Mouse (Mus musculus) intestine, embryonic 16.5 days (tissue): ENCODE data around the gene Ank3. TPM values are rescaled to one million over a fixed set of nuclear protein-coding genes. Genes with fewer than 3 reads are reported as not detected.

Experiments used
- ATAC-seq: fragments of 200-750 bp; cut with Nextera tagmentation; 2 replicates; pipeline ENCODE4 v1.8.0; 2017; ENCODE audit warnings: moderate TSS enrichment, moderate library complexity
- H3K27ac ChIP-seq: fragments of 300-500 bp; sonication (generic); 2 replicates; pipeline ENCODE4 v1.5.1; 2014; ENCODE audit warnings: mild to moderate bottlenecking, low read length
- H3K27me3 ChIP-seq: fragments of 300-500 bp; sonication (generic); replicated peaks from 2 replicates; pipeline ENCODE4 v1.6.1; 2014; ENCODE audit warnings: low read length, control low read depth, mixed read lengths; ENCODE audit not compliant: control insufficient read depth, insufficient read depth
- H3K36me3 ChIP-seq: fragments of 300-500 bp; sonication (generic); 2 replicates; pipeline ENCODE4 v1.6.1; 2014; ENCODE audit warnings: low read length, control low read depth; ENCODE audit not compliant: control insufficient read depth, insufficient read depth
- H3K4me1 ChIP-seq: fragments of 300-500 bp; sonication (generic); 2 replicates; pipeline ENCODE4 v1.6.1; 2014; ENCODE audit warnings: low read length, control low read depth, mixed read lengths; ENCODE audit not compliant: control insufficient read depth, insufficient read depth
- H3K4me2 ChIP-seq: fragments of 300-500 bp; sonication (generic); 2 replicates; pipeline ENCODE4 v1.6.1; 2014; ENCODE audit warnings: low read depth, low read length, control low read depth
- H3K4me3 ChIP-seq: fragments of 300-500 bp; sonication (generic); 2 replicates; pipeline ENCODE4 v1.5.1; 2014; ENCODE audit warnings: mild to moderate bottlenecking, low read length
- H3K9ac ChIP-seq: fragments of 300-500 bp; sonication (generic); 2 replicates; pipeline ENCODE4 v1.6.1; 2014; ENCODE audit warnings: low read depth, low read length
- H3K9me3 ChIP-seq: fragments of 300-500 bp; sonication (generic); 2 replicates; pipeline ENCODE4 v1.6.1; 2016; ENCODE audit warnings: low read length, control low read depth; ENCODE audit not compliant: control insufficient read depth
- WGBS: fragments of 180-500 bp; shearing (Covaris S2); extraction: QIAGEN DNeasy Blood & Tissue Kit; methylation state at CpG from one replicate; pipeline ENCODE4 v1.1.7; 2014; 5-methylcytosine and 5-hydroxymethylcytosine counted together
- polyA plus RNA-seq: library from polyadenylated mRNA; unstranded; fragments of >200 nt; fragmentation: Nextera tagmentation; extraction: Ambion mirVana; gene quantifications from 2 replicates; pipeline ENCODE4 v1.2.1, GENCODE M21; 2015

Gene Ank3
- polyA plus RNA-seq, 1 experiment from 2014 or later: 21.7 TPM

DNA sequence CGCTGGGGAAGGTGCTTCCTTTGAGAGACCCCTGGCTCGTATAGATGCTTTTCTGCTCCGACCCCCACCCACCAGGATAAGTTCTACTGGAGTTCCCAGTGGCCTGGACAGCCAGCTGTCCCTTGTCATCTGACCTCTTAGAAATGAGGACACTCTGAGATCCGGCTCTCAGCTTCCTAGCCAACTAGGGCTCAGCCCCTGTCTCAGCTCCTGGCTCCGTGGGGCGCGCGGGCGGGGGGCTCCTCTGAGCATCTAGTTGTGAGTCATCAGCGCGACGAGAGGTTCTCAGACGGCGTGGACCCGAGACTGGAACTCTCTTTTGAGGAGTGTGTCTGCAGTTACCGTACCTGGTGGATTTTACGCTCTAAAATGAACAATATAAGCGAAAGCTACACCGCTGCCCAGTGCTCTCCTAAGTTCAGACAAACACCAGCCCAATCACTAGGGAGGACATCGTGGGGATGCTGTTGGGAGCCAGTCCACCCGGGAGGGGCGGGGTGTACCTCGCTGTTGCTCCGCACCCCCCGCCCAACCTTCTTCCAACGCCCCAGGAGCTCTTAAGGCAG lies 293 bp upstream of the Ank3 start:
- Histone ChIP-seq H3K4me3 (peak overlapping the region; percentile 84), H3K27ac (no peak overlapping the region), H3K36me3 (no peaks in the 10 kb centered on the region), H3K9ac (peak overlapping the region; percentile 79), H3K9me3 (no peaks in the 10 kb centered on the region), H3K27me3 (peaks cover 14% of the 10 kb centered on the region; the same call in 1 of the 2 replicates), H3K4me2 (peak overlapping the region; percentile 100), H3K4me1 (peaks cover 15% of the 10 kb centered on the region)
- under 1% methylated on average over 26 of the region's 26 CpGs for whole genome bisulfite sequencing
- peak; percentile 70 for ATAC-seq

DNA sequence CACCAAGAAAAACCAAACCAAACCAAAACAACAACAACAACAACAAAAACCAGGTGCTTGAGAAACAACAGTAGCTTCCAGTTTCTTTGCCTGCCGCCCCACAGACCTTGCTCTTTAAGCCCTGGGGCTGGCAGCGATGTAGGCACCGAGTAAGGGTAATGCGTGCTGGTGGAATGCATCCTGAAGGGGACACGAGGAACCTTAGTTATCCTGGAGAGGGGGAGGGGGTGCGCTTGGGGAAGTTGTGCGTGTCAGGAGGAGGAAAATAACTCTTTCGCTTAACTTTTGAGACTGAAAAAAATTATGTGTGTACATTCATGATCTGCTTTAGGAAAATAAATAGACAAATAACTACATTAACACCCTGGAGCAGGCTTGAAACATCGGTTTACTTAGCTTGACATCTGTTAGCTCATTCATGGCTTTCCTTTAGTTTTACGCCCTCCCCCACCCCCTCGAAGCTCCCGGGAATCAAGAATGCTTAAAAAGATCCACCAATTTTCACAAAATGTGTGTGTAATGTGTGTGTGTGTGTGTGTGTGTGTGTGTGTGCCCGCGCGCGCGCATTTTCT lies 1.3 kb downstream of the Ank3 start:
- peak overlapping the region; percentile 79 for H3K9ac ChIP-seq
- H3K4me2 ChIP-seq: peak overlapping the region; percentile 100
- H3K36me3 ChIP-seq: no peaks in the 10 kb centered on the region
- H3K4me3 ChIP-seq: peak overlapping the region; percentile 84
- no peak overlapping the region for H3K27ac ChIP-seq
- peaks cover 15% of the 10 kb centered on the region for H3K4me1 ChIP-seq
- no peaks in the 10 kb centered on the region for H3K9me3 ChIP-seq
- 7% methylated on average over 17 of the region's 17 CpGs for WGBS
- 0 out of 2 replicates have a peak, but pooled peaks have one; percentile 34 for ATAC-seq
- H3K27me3 ChIP-seq: peaks cover 14% of the 10 kb centered on the region; the same call in 1 of the 2 replicates

DNA sequence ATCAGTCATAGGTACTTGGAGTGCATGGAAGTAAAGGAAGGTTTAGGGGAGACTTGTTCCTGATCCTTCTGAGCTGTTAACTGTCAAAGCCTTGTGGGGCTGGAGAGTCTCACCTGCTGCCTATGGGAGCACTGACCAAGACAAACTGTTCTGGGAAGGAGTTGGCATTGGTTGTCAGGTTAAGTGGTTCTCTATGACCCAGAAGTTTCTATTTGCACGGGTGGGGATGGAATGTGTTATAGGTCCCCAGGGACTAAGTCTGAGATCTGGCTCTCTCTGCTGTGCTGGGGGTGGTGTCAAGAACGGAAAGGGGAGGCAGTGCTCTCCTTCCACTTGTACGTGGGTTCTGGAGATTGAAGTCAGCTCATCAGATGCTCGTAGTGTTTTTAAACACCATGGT lies 6.9 kb downstream of the Ank3 start:
- WGBS: 58% methylated on average over 4 of the region's 4 CpGs
- ATAC-seq: no peak
- Histone ChIP-seq H3K27ac (no peak overlapping the region), H3K4me3 (no peak overlapping the region), H3K27me3 (0 out of 2 replicates have a peak, but pooled peaks cover 5% of the 10 kb centered on the region), H3K9ac (no peak overlapping the region), H3K9me3 (no peaks in the 10 kb centered on the region), H3K4me2 (no peak overlapping the region), H3K36me3 (no peaks in the 10 kb centered on the region), H3K4me1 (no peaks in the 10 kb centered on the region)

DNA sequence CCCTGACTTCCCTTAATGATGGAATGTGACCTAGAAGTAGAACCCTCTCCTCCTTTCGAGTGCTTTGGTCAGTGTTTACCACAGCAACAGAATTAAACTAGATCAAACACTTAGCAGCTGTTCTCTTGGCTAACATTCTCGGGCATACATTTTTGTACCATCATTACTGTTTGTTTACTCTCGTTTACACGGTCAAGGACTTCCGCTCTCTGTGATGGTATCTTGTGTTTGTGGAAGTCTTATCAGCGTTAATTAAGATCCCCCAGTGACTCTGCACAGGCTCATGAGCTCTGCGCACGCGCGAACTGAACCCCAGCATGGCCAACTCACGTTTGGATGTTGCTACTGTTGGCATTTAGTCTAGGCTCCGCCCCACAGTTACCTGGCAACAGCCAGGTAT lies 16.3 kb downstream of the Ank3 start:
- ATAC-seq: peak; percentile 11; the same call in 1 of the 2 replicates

DNA sequence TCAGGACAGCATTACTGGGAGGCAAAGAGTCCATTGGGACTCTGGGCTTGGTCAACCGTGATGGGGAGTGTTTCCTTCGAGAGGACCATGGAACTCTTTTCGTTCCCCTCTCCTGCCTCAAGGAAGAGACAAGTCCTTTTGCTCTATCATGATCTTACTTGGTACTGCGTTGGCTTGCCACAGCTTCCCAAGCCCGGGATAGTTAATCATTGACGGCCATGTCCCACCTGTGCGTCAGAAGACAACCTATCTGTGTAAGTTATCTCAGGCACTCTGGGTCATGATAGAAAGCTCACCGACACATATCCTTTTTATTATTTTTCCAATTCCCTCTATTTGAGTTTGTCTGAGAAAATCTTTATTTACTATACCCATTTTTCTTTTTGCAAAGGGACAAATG lies 20.1 kb downstream of the Ank3 start:
- Histone ChIP-seq H3K4me2 (no peak overlapping the region), H3K27me3 (no peaks in the 10 kb centered on the region), H3K36me3 (no peaks in the 10 kb centered on the region), H3K4me1 (peaks cover 3% of the 10 kb centered on the region; the same call in 1 of the 2 replicates), H3K9me3 (no peaks in the 10 kb centered on the region), H3K27ac (no peak overlapping the region), H3K9ac (no peak overlapping the region), H3K4me3 (no peak overlapping the region)
- 59% methylated on average over 8 of the region's 8 CpGs for WGBS
- ATAC-seq: peak; percentile 86

More for the DNA sequence above, 16.3 kb downstream of the Ank3 start:
- no peak overlapping the region for H3K27ac ChIP-seq
- H3K4me3 ChIP-seq: no peak overlapping the region
- H3K4me2 ChIP-seq: no peak overlapping the region
- no peaks in the 10 kb centered on the region for H3K36me3 ChIP-seq
- H3K4me1 ChIP-seq: peaks cover 3% of the 10 kb centered on the region; the same call in 1 of the 2 replicates
- no peak overlapping the region for H3K9ac ChIP-seq
- no peaks in the 10 kb centered on the region for H3K9me3 ChIP-seq
- 33% methylated on average over 12 of the region's 12 CpGs for WGBS
- H3K27me3 ChIP-seq: no peaks in the 10 kb centered on the region

DNA sequence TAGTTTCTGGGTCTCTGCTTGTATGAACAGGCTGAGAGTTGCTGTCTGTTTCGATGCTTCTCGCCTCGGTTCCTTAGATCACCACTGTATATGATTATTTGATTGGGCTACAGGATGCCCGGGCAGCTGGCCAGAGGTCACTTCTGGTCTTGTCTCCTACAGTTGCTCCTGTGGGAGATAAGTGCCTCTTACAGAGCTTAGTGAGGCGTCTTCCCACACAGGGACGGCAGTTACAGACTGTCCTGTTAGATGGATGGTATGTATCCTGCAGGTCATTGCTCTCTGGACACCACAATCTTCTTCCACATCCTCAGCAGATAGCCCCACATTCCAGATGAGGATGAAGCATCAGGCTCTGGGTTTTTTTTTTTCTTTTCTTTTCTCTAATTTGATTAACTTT lies 21.7 kb downstream of the Ank3 start:
- ATAC-seq: no peak
- Histone ChIP-seq H3K27me3 (no peaks in the 10 kb centered on the region), H3K4me2 (no peak overlapping the region), H3K27ac (no peak overlapping the region), H3K36me3 (no peaks in the 10 kb centered on the region), H3K9ac (no peak overlapping the region), H3K9me3 (no peaks in the 10 kb centered on the region), H3K4me1 (no peaks in the 10 kb centered on the region), H3K4me3 (no peak overlapping the region)
- 66% methylated on average over 6 of the region's 6 CpGs for WGBS

DNA sequence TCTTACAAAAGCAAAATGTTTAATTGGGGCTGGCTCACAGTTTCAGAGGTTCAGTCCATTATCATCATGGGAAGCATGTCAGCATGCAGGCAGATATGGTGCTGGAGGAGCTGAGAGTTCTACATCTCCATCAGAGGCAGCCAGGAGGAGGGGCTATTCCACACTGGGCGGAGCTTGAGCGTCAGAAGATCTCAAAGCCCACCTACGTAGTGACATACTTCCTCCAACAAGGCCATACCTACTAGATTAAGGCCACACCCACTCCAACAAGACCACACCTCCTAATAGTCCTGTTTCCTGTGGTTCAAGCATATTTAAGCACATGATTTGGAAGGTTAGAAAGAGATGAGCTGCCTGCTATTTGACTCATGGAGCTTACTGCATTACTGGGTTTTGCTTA lies 25.5 kb downstream of the Ank3 start:
- Histone ChIP-seq H3K4me2 (no peak overlapping the region), H3K9ac (no peak overlapping the region), H3K4me3 (no peak overlapping the region), H3K27ac (no peak overlapping the region), H3K36me3 (no peaks in the 10 kb centered on the region), H3K4me1 (no peaks in the 10 kb centered on the region), H3K9me3 (no peaks in the 10 kb centered on the region), H3K27me3 (no peaks in the 10 kb centered on the region)
- 91% methylated on average over 3 of the region's 3 CpGs for WGBS
- no peak for ATAC-seq

DNA sequence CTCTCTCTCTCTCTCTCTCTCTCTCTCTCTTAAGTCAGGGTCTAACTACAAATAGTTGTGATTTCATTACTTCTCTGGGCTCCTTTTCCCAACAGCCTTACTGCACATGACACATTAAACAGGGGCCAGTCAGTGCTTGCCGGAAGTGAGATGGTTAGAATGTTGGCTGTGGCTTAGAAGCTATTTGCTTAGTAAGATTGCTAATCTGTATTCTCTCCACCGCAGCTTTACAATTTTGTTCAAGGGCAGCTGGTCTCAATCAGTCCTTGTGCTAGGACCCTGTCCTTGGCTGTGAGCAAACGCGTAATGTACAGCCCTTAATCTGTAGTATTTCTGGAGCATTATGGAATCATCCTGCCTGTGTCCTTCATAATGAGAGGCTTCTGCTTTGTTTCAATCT lies 31.6 kb downstream of the Ank3 start:
- ATAC-seq: no peak
- H3K4me1 ChIP-seq: no peaks in the 10 kb centered on the region
- WGBS: 42% methylated on average over 4 of the region's 4 CpGs

DNA sequence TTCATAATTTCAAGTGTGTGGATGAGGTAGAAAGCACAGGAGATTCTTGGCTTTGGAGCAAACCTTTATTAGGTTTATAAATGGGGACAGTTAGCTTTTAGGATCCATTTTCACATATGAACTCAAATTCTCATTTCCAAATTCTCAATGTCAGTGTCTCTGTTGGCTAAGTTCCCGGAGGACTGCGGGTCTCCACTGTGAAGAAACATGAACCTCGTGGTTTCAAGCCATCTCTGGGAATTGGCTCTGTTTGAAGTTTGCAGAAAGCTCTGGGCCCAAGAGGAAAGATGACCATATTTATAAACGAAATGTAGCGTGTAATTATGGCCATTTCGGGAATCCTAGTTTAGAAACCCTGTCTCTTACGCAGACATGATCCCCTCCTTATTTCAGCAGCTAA lies 32.5 kb downstream of the Ank3 start:
- no peak overlapping the region for H3K4me3 ChIP-seq
- H3K9me3 ChIP-seq: no peaks in the 10 kb centered on the region
- no peak overlapping the region for H3K9ac ChIP-seq
- no peaks in the 10 kb centered on the region for H3K4me1 ChIP-seq
- no peaks in the 10 kb centered on the region for H3K27me3 ChIP-seq
- no peak overlapping the region for H3K27ac ChIP-seq
- WGBS: 74% methylated on average over 7 of the region's 7 CpGs
- H3K4me2 ChIP-seq: no peak overlapping the region
- no peak for ATAC-seq
- H3K36me3 ChIP-seq: no peaks in the 10 kb centered on the region

More for the DNA sequence above, 31.6 kb downstream of the Ank3 start:
- H3K36me3 ChIP-seq: no peaks in the 10 kb centered on the region
- no peak overlapping the region for H3K9ac ChIP-seq
- no peak overlapping the region for H3K27ac ChIP-seq
- H3K27me3 ChIP-seq: no peaks in the 10 kb centered on the region
- no peaks in the 10 kb centered on the region for H3K9me3 ChIP-seq
- H3K4me2 ChIP-seq: no peak overlapping the region
- no peak overlapping the region for H3K4me3 ChIP-seq
